Mouse (Mus musculus): ENCODE results near the gene Ntrk3. TPM values are rescaled to one million over a fixed set of nuclear protein-coding genes. Genes with fewer than 3 reads are reported as not detected.

Ntrk3 gene
- total and polyA plus RNA-seq, 2 experiments = 0.09 to 0.38 TPM

GRCm38 (mm10) chr7:78719117-78719516 is 18.7 kb downstream of the Ntrk3 start:
- no peaks in the 10 kb centered on the region for H3K79me2 ChIP-seq (ENCODE audit: control insufficient read depth, insufficient read depth, low read length)
- no peak for DNase-seq (ENCODE audit: extremely low read depth, low read depth, low spot score)
- H3K27ac ChIP-seq (replicated peaks; ENCODE audit: insufficient read depth, low read depth, low read length) = no peak overlapping the region
- WGBS = 69% methylated on average over 5 of the region's 5 CpGs
- no peaks in the 10 kb centered on the region for H3K4me1 ChIP-seq (ENCODE audit: control insufficient read depth, insufficient read depth, low read length)
- H3K4me3 ChIP-seq (ENCODE audit: insufficient read depth, low read depth, low read length) = no peak overlapping the region
- no peaks in the 10 kb centered on the region for H3K27me3 ChIP-seq (ENCODE audit: control insufficient read depth, insufficient read depth, low read length)
- no peak overlapping the region for H3K9ac ChIP-seq (ENCODE audit: low read depth, low read length)
- TF ChIP-seq POLR2A (IDR thresholded peaks at IDR 0.05; ENCODE audit: extremely low read depth, insufficient read depth, low read length) (no peak), CTCF (IDR thresholded peaks at IDR 0.05; ENCODE audit: low read depth, low read length) (no peak)
- no peaks in the 10 kb centered on the region for H3K36me3 ChIP-seq (ENCODE audit: control insufficient read depth, insufficient read depth, low read length)

- Histone ChIP-seq H3K4me1 (ENCODE audit: control insufficient read depth, insufficient read depth, low read length) (no peaks in the 10 kb centered on the region), H3K36me3 (ENCODE audit: control insufficient read depth, insufficient read depth, low read length) (no peaks in the 10 kb centered on the region), H3K4me3 (ENCODE audit: insufficient read depth, low read depth, low read length) (no peak overlapping the region), H3K79me2 (ENCODE audit: control insufficient read depth, insufficient read depth, low read length) (no peaks in the 10 kb centered on the region), H3K9ac (ENCODE audit: low read depth, low read length) (no peak overlapping the region), H3K27ac (replicated peaks; ENCODE audit: insufficient read depth, low read depth, low read length) (no peak overlapping the region), H3K27me3 (ENCODE audit: control insufficient read depth, insufficient read depth, low read length) (no peaks in the 10 kb centered on the region)
- DNase-seq (ENCODE audit: extremely low read depth, low read depth, low spot score) = no peak
- WGBS = 76% methylated on average over 8 of the region's 8 CpGs
- TF ChIP-seq CTCF (IDR thresholded peaks at IDR 0.05; ENCODE audit: low read depth, low read length) (no peak), POLR2A (IDR thresholded peaks at IDR 0.05; ENCODE audit: extremely low read depth, insufficient read depth, low read length) (no peak)
Observed at GRCm38 (mm10) chr7:78718191-78718609, 19.6 kb downstream of the Ntrk3 start.

GRCm38 (mm10) chr7:78707708-78708107 is 30.1 kb downstream of the Ntrk3 start:
- Histone ChIP-seq H3K27me3 (ENCODE audit: control insufficient read depth, insufficient read depth, low read length) (no peaks in the 10 kb centered on the region), H3K79me2 (ENCODE audit: control insufficient read depth, insufficient read depth, low read length) (no peaks in the 10 kb centered on the region), H3K4me1 (ENCODE audit: control insufficient read depth, insufficient read depth, low read length) (no peaks in the 10 kb centered on the region), H3K4me3 (ENCODE audit: insufficient read depth, low read depth, low read length) (no peak overlapping the region), H3K9ac (ENCODE audit: low read depth, low read length) (no peak overlapping the region), H3K27ac (replicated peaks; ENCODE audit: insufficient read depth, low read depth, low read length) (no peak overlapping the region), H3K36me3 (ENCODE audit: control insufficient read depth, insufficient read depth, low read length) (no peaks in the 10 kb centered on the region)
- no peak for DNase-seq (ENCODE audit: extremely low read depth, low read depth, low spot score)
- TF ChIP-seq POLR2A (IDR thresholded peaks at IDR 0.05; ENCODE audit: extremely low read depth, insufficient read depth, low read length) (no peak), CTCF (IDR thresholded peaks at IDR 0.05; ENCODE audit: low read depth, low read length) (no peak)
- WGBS = 59% methylated on average over 7 of the region's 7 CpGs

GRCm38 (mm10) chr7:78707122-78707521 is 30.7 kb downstream of the Ntrk3 start:
- DNase-seq (ENCODE audit: extremely low read depth, low read depth, low spot score) = peak; percentile 12
- Histone ChIP-seq H3K4me1 (ENCODE audit: control insufficient read depth, insufficient read depth, low read length) (no peaks in the 10 kb centered on the region), H3K9ac (ENCODE audit: low read depth, low read length) (no peak overlapping the region), H3K4me3 (ENCODE audit: insufficient read depth, low read depth, low read length) (no peak overlapping the region), H3K27ac (replicated peaks; ENCODE audit: insufficient read depth, low read depth, low read length) (no peak overlapping the region), H3K27me3 (ENCODE audit: control insufficient read depth, insufficient read depth, low read length) (no peaks in the 10 kb centered on the region), H3K36me3 (ENCODE audit: control insufficient read depth, insufficient read depth, low read length) (no peaks in the 10 kb centered on the region), H3K79me2 (ENCODE audit: control insufficient read depth, insufficient read depth, low read length) (no peaks in the 10 kb centered on the region)
- WGBS = 59% methylated on average over 3 of the region's 3 CpGs
- TF ChIP-seq POLR2A (IDR thresholded peaks at IDR 0.05; ENCODE audit: extremely low read depth, insufficient read depth, low read length) (no peak), CTCF (IDR thresholded peaks at IDR 0.05; ENCODE audit: low read depth, low read length) (no peak)

GRCm38 (mm10) chr7:78702676-78703075 is 35.1 kb downstream of the Ntrk3 start:
- H3K27ac ChIP-seq (replicated peaks; ENCODE audit: insufficient read depth, low read depth, low read length) = no peak overlapping the region

GRCm38 (mm10) chr7:78695200-78695599 is 42.6 kb downstream of the Ntrk3 start:
- H3K9ac ChIP-seq (ENCODE audit: low read depth, low read length) = no peak overlapping the region
- no peak for TF ChIP-seq POLR2A (IDR thresholded peaks at IDR 0.05; ENCODE audit: extremely low read depth, insufficient read depth, low read length)
- no peak for TF ChIP-seq CTCF (IDR thresholded peaks at IDR 0.05; ENCODE audit: low read depth, low read length)
- 66% methylated on average over 3 of the region's 3 CpGs for WGBS
- no peaks in the 10 kb centered on the region for H3K36me3 ChIP-seq (ENCODE audit: control insufficient read depth, insufficient read depth, low read length)
- H3K4me1 ChIP-seq (ENCODE audit: control insufficient read depth, insufficient read depth, low read length) = no peaks in the 10 kb centered on the region
- DNase-seq (ENCODE audit: extremely low read depth, low read depth, low spot score) = no peak
- H3K27ac ChIP-seq (replicated peaks; ENCODE audit: insufficient read depth, low read depth, low read length) = no peak overlapping the region
- peaks cover 3% of the 10 kb centered on the region; the same call in 1 of the 2 replicates for H3K27me3 ChIP-seq (ENCODE audit: control insufficient read depth, insufficient read depth, low read length)
- H3K4me3 ChIP-seq (ENCODE audit: insufficient read depth, low read depth, low read length) = no peak overlapping the region
- H3K79me2 ChIP-seq (ENCODE audit: control insufficient read depth, insufficient read depth, low read length) = no peaks in the 10 kb centered on the region

More at GRCm38 (mm10) chr7:78702676-78703075, 35.1 kb downstream of the Ntrk3 start:
- H3K9ac ChIP-seq (ENCODE audit: low read depth, low read length) = no peak overlapping the region
- H3K36me3 ChIP-seq (ENCODE audit: control insufficient read depth, insufficient read depth, low read length) = no peaks in the 10 kb centered on the region
- WGBS = 60% methylated on average over 6 of the region's 6 CpGs
- H3K4me3 ChIP-seq (ENCODE audit: insufficient read depth, low read depth, low read length) = no peak overlapping the region
- H3K27me3 ChIP-seq (ENCODE audit: control insufficient read depth, insufficient read depth, low read length) = no peaks in the 10 kb centered on the region
- H3K4me1 ChIP-seq (ENCODE audit: control insufficient read depth, insufficient read depth, low read length) = no peaks in the 10 kb centered on the region
- no peak for DNase-seq (ENCODE audit: extremely low read depth, low read depth, low spot score)
- TF ChIP-seq POLR2A (IDR thresholded peaks at IDR 0.05; ENCODE audit: extremely low read depth, insufficient read depth, low read length) (no peak), CTCF (IDR thresholded peaks at IDR 0.05; ENCODE audit: low read depth, low read length) (no peak)
- H3K79me2 ChIP-seq (ENCODE audit: control insufficient read depth, insufficient read depth, low read length) = no peaks in the 10 kb centered on the region

All from liver, adult 2 months (tissue).